Mouse (Mus musculus) forebrain, embryonic 16.5 days (tissue): Measurements from ENCODE around the gene Gm49336. TPM values are rescaled to one million over a fixed set of nuclear protein-coding genes. Genes with fewer than 3 reads are reported as not detected.

Experiments used
- ATAC-seq: fragments of 200-750 bp; cut with Nextera tagmentation; 2 replicates; pipeline ENCODE4 v1.8.0; 2017; ENCODE audit warnings: mild to moderate bottlenecking, moderate library complexity
- H3K27ac ChIP-seq: fragments of 300-500 bp; sonication (generic); 2 replicates; pipeline ENCODE4 v1.5.1; 2014; ENCODE audit warnings: low read length, control low read depth
- H3K27me3 ChIP-seq: fragments of 300-500 bp; sonication (generic); replicated peaks from 2 replicates; pipeline ENCODE4 v1.6.1; 2014; ENCODE audit warnings: low read length; ENCODE audit not compliant: control insufficient read depth, insufficient read depth
- H3K36me3 ChIP-seq: fragments of 300-500 bp; sonication (generic); 2 replicates; pipeline ENCODE4 v1.6.1; 2014; ENCODE audit not compliant: control insufficient read depth, insufficient read depth
- H3K4me1 ChIP-seq: fragments of 300-500 bp; sonication (generic); replicated peaks from 2 replicates; pipeline ENCODE4 v1.6.1; 2014; ENCODE audit warnings: low read length; ENCODE audit not compliant: control insufficient read depth, insufficient read depth
- H3K4me2 ChIP-seq: fragments of 300-500 bp; sonication (generic); 2 replicates; pipeline ENCODE4 v1.6.1; 2014; ENCODE audit warnings: mild to moderate bottlenecking, low read length, control low read depth
- H3K4me3 ChIP-seq: fragments of 300-500 bp; sonication (generic); replicated peaks from 2 replicates; pipeline ENCODE4 v1.5.1; 2014; ENCODE audit warnings: mild to moderate bottlenecking, low read length, control low read depth
- H3K9ac ChIP-seq: fragments of 300-500 bp; sonication (generic); replicated peaks from 2 replicates; pipeline ENCODE4 v1.6.1; 2014; ENCODE audit warnings: low read depth, low read length, control low read depth
- H3K9me3 ChIP-seq: fragments of 300-500 bp; sonication (generic); 2 replicates; pipeline ENCODE4 v1.6.1; 2016; ENCODE audit warnings: low read length; ENCODE audit not compliant: control insufficient read depth
- WGBS: fragments of 180-500 bp; shearing (Covaris S2); extraction: QIAGEN DNeasy Blood & Tissue Kit; methylation state at CpG from one replicate; pipeline ENCODE4 v1.1.7; 2014; 5-methylcytosine and 5-hydroxymethylcytosine counted together
- polyA plus RNA-seq: library from polyadenylated mRNA; unstranded; fragments of >200 nt; fragmentation: Nextera tagmentation; extraction: Ambion mirVana; gene quantifications from 2 replicates; pipeline ENCODE4 v1.2.1, GENCODE M21; 2015

The Gm49336 gene
- polyA plus RNA-seq, 1 experiment from 2014 or later = 62.9 TPM

GRCm38 (mm10) chr14:60196884-60197283, 54.4 kb downstream of the Gm49336 start, which contains the start of gene Atp8a2:
Gene Atp8a2 (minus strand): TSS chr14:60197179.
- H3K36me3 ChIP-seq = no peaks in the 10 kb centered on the region
- no peaks in the 10 kb centered on the region for H3K27me3 ChIP-seq
- no peaks in the 10 kb centered on the region for H3K9me3 ChIP-seq
- no peak within 1 kb of the TSS for H3K9ac ChIP-seq
- no peak within 1 kb of the TSS for H3K4me3 ChIP-seq
- no peak for ATAC-seq
- H3K4me2 ChIP-seq = no peak within 1 kb of the TSS
- peaks cover 7% of the 10 kb centered on the region; the same call in 1 of the 2 replicates for H3K4me1 ChIP-seq
- 0 out of 2 replicates have a peak within 1 kb of the TSS, but pooled peaks have one; percentile 23 for H3K27ac ChIP-seq
- WGBS = 64% methylated on average over 7 of the region's 7 CpGs

- Histone ChIP-seq H3K27ac (no peak overlapping the region), H3K4me3 (no peak overlapping the region), H3K36me3 (no peaks in the 10 kb centered on the region), H3K4me1 (peaks cover 7% of the 10 kb centered on the region; the same call in 1 of the 2 replicates), H3K4me2 (no peak overlapping the region), H3K9ac (no peak overlapping the region), H3K27me3 (no peaks in the 10 kb centered on the region), H3K9me3 (no peaks in the 10 kb centered on the region)
- WGBS = 80% methylated on average over 5 of the region's 5 CpGs
- ATAC-seq = peak; percentile 68; the same call in 1 of the 2 replicates
Observed at GRCm38 (mm10) chr14:60195999-60196398, 55.3 kb downstream of the Gm49336 start.

- no peaks in the 10 kb centered on the region for H3K36me3 ChIP-seq
- ATAC-seq = no peak
- H3K27ac ChIP-seq = no peak overlapping the region
- H3K9ac ChIP-seq = no peak overlapping the region
- no peaks in the 10 kb centered on the region for H3K27me3 ChIP-seq
- H3K4me3 ChIP-seq = no peak overlapping the region
- H3K9me3 ChIP-seq = no peaks in the 10 kb centered on the region
- 74% methylated on average over 1 of the region's 1 CpGs for WGBS
- H3K4me2 ChIP-seq = no peak overlapping the region
- peaks cover 7% of the 10 kb centered on the region; the same call in 1 of the 2 replicates for H3K4me1 ChIP-seq
Observed at GRCm38 (mm10) chr14:60194606-60195005, 56.7 kb downstream of the Gm49336 start.

DNA sequence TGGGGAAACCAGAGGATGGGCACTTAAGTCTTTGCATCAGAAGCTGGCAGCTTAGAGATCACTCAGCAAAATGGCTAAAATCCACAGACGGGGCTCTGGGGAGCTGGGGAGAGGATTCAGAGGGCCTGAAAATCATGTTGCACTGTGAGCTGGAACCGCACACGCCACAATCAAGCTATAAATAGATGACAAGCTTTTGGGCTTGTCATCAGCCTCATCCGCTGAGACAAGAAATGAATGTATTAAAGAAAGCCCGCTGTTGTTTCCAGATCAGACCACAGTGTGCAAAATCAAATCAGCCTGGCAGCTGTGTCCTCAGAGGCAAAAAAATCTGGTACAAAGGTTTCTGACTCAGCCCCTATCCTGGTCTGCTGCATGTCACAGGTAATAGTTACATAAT, 61.5 kb downstream of the Gm49336 start:
- H3K27ac ChIP-seq = no peak overlapping the region
- no peaks in the 10 kb centered on the region for H3K36me3 ChIP-seq

GRCm38 (mm10) chr14:60188201-60188825, 63.0 kb downstream of the Gm49336 start:
- no peak for ATAC-seq
- 82% methylated on average over 5 of the region's 5 CpGs for WGBS
- H3K4me3 ChIP-seq = no peak overlapping the region
- H3K27me3 ChIP-seq = no peaks in the 10 kb centered on the region
- no peaks in the 10 kb centered on the region for H3K9me3 ChIP-seq
- no peaks in the 10 kb centered on the region for H3K36me3 ChIP-seq
- H3K9ac ChIP-seq = no peak overlapping the region
- no peaks in the 10 kb centered on the region for H3K4me1 ChIP-seq
- H3K27ac ChIP-seq = no peak overlapping the region
- H3K4me2 ChIP-seq = no peak overlapping the region

More for the DNA sequence above, 61.5 kb downstream of the Gm49336 start:
- no peaks in the 10 kb centered on the region for H3K9me3 ChIP-seq
- no peak overlapping the region for H3K4me2 ChIP-seq
- WGBS = 81% methylated on average over 5 of the region's 5 CpGs
- no peak overlapping the region for H3K4me3 ChIP-seq
- no peaks in the 10 kb centered on the region for H3K27me3 ChIP-seq
- no peaks in the 10 kb centered on the region for H3K4me1 ChIP-seq
- ATAC-seq = no peak
- H3K9ac ChIP-seq = no peak overlapping the region

- Histone ChIP-seq H3K9ac (no peak overlapping the region), H3K4me1 (no peaks in the 10 kb centered on the region; the same call in 1 of the 2 replicates), H3K36me3 (no peaks in the 10 kb centered on the region), H3K4me2 (no peak overlapping the region), H3K9me3 (no peaks in the 10 kb centered on the region), H3K27me3 (no peaks in the 10 kb centered on the region), H3K4me3 (no peak overlapping the region), H3K27ac (no peak overlapping the region)
- WGBS = 93% methylated on average over 2 of the region's 2 CpGs
- ATAC-seq = no peak
Observed at GRCm38 (mm10) chr14:60181306-60181705, 70.0 kb downstream of the Gm49336 start.

GRCm38 (mm10) chr14:60178571-60178955, 72.7 kb downstream of the Gm49336 start:
- Histone ChIP-seq H3K9ac (no peak overlapping the region), H3K4me2 (peak overlapping the region; percentile 81), H3K36me3 (no peaks in the 10 kb centered on the region), H3K4me1 (no peaks in the 10 kb centered on the region; the same call in 1 of the 2 replicates), H3K27me3 (no peaks in the 10 kb centered on the region), H3K9me3 (no peaks in the 10 kb centered on the region), H3K27ac (no peak overlapping the region), H3K4me3 (peak overlapping the region; percentile 75)
- 46% methylated on average over 2 of the region's 2 CpGs for WGBS
- no peak for ATAC-seq

DNA sequence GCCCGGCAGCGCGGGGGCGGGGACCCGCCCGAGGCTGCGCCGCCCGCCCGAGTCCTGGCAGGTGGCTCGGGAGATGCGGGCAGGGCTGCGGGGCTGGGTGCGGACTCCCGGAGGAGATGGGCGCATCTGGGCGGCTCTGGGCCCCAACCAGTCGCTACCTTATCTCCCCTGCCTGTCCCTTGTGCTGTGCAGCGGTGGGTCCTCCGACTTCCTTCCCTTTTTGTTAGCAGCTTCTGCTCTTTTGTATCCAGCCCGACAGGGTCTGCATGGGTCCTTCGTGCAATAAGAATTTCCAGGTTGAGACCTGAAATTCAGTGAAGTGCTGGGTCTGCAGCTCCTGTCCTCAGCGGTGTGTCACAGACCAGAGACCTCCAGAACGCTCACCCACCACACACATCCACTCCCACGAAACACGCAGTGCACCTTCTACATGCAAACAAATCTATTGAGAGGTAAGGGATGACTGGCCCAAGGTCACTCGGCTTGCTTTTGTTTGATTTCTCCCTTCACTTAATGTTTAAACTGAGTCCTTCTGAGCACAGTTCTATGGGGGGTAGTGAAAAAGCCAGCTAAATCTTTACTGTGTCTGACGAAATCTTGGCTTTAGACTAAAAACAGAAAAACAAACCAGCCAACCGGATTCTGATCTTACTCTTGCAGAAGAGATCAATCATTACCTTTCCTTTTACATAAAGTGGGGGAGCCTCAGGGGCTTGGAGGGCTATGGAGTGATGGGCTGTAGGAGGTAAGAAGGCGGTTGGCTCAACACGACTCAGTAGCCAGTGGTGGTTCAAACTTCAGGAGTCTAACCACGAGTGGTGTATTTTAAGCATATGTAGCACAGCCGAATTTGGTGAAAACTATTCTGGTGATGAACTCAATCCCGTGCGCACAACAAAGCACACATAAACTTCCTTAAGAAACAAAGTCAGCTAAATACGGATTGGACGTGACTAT, 73.4 kb downstream of the Gm49336 start:
- H3K9me3 ChIP-seq = no peaks in the 10 kb centered on the region
- H3K36me3 ChIP-seq = no peaks in the 10 kb centered on the region
- H3K4me2 ChIP-seq = peak overlapping the region; percentile 81
- H3K27ac ChIP-seq = peak overlapping the region; percentile 72
- H3K4me3 ChIP-seq = peak overlapping the region; percentile 75
- ATAC-seq = no peak; the same call in 1 of the 2 replicates
- H3K27me3 ChIP-seq = no peaks in the 10 kb centered on the region
- H3K4me1 ChIP-seq = no peaks in the 10 kb centered on the region; the same call in 1 of the 2 replicates
- WGBS = 18% methylated on average over 36 of the region's 37 CpGs
- H3K9ac ChIP-seq = peak overlapping the region; percentile 91
